Mouse (Mus musculus) T-helper 2 cell (primary cell): Measurements from ENCODE around the gene Mup1.
"Not testable (repeated sequence)": the region's sequence is repeated elsewhere in the genome, so short reads cannot be mapped to it uniquely, and the experiment has no call there.

ENCODE experiments used
- in situ Hi-C: fragments of 300-600 bp; cut with MboI, MseI; formaldehyde crosslinking; loops from one replicate; pipeline ENCODE4 v1.15.1; 2025; ENCODE audit warnings: high pct_unique_total_duplicates

Mup1 gene

GRCm38 (mm10) chr4:60501860-60502259 is at the start of gene Mup1:
Mup1 (minus strand) TSS chr4:60501960.
- in situ Hi-C loops, result not testable (repeated sequence)
